Mouse (Mus musculus) heart, postnatal 4 days (tissue): ENCODE measurements around the gene Chrng. TPM values are rescaled to one million over a fixed set of nuclear protein-coding genes. Genes with fewer than 3 reads are reported as not detected.

ENCODE experiments used
- DNase-seq: peaks from one replicate; pipeline ENCODE4 v3.0.0; 2021
- total RNA-seq, 2 experiments: library from RNA; stranded (reverse); gene quantifications; 2 replicates each; pipeline ENCODE4 v1.2.3; 2021

Gene Chrng
- total RNA-seq: under 1 TPM; 0.14 TPM

- DNase-seq: no peak
These were observed at the start of gene Chrng for GRCm38 (mm10) chr1:87204465-87204864. TSS of gene Chrng (plus strand) at chr1:87204657.

DNA sequence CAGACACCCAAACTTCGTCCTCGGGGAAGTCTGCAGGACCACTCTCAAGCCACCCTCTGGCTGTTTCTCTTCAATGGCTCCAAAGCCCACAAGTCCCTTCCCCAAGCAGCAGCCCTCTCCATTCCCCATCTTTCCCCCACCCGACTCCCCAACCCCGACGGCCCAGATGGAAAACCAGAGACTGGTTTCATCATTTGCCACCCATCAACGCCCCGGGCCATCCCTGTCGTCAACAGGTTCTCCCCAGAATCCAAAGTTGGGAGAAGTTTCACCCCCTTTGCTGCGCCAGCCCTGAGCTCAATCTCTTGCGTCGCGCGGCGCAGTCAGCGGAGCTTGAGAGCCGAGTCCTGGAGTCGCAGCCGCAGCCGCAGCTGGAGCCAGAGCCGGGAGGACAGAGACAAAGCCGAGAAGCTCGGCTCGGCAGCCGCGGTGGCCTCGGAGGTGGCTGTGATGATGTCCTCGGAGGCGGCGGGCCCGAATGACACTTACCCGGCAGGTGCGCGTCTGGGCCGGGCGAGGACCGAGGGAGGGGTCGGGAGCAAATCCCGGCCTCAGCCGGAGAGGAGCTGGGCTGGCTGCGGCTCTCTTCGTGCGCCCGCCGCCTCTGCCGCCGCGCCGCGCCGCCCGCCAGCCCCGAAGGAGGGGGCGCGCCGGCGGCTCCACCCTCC lies 48.8 kb upstream of the Chrng start:
- no peak for DNase-seq

GRCm38 (mm10) chr1:87156199-87156587 lies 48.3 kb upstream of the Chrng start, which contains the start of gene Ecel1:
TSS of gene Ecel1 (minus strand) at chr1:87156521.
- DNase-seq: no peak

- DNase-seq: no peak
These were observed 45.1 kb upstream of the Chrng start for GRCm38 (mm10) chr1:87159396-87159795.

GRCm38 (mm10) chr1:87164164-87164795 lies 40.2 kb upstream of the Chrng start:
- DNase-seq: no peak

DNA sequence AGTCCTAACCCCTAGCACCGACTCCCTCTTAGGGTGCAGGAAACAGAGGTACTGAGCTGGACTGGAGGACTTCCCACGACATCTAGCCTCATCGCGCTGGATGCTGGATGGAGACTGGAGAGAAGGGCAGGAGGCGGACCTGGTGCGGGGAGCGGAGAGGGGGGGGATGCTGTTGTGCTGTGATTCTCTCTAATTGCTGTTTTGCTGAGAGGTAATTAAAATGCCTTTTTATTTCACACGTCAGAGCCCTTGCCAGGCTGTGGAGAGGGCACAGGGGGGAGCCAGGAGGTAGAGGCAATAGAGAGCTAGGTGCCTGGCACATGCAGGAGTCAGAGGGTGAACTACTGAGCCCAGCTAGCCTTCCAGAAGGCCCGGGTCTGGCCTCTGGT lies 39.7 kb upstream of the Chrng start:
- DNase-seq: no peak

DNA sequence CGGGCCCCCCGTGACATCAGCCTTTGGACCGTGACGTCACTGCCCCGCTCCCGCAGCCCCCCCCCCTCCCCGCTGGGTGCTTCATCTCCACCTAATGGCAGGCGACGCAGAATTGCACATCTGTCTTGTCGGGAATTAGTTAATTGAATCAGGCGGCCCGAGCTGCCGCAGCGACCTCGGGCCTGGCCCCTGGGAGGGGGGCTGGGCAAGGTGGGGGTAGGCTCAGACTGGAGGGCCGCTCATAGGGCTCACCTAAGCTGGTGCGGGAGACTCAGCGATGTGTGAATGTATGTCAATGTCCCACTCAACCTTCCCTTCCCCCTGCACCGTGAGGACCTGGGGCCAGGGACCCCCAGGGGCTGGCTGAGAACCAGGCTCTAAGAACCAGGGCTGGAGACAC lies 34.0 kb upstream of the Chrng start:
- no peak for DNase-seq

GRCm38 (mm10) chr1:87171312-87171711 lies 33.1 kb upstream of the Chrng start:
- DNase-seq: no peak

GRCm38 (mm10) chr1:87172316-87172715 lies 32.1 kb upstream of the Chrng start:
- DNase-seq: no peak

GRCm38 (mm10) chr1:87174006-87174955 lies 30.2 kb upstream of the Chrng start:
- peak; percentile 77 for DNase-seq

GRCm38 (mm10) chr1:87175852-87176292 lies 28.6 kb upstream of the Chrng start:
- peak; percentile 81 for DNase-seq

- no peak for DNase-seq
These were observed 23.6 kb upstream of the Chrng start for GRCm38 (mm10) chr1:87180896-87181295.

GRCm38 (mm10) chr1:87183013-87183412 lies 21.4 kb upstream of the Chrng start, which contains the start of gene Prss56:
TSS of gene Prss56 (plus strand) at chr1:87183313.
- DNase-seq: no peak

- no peak for DNase-seq
These were observed 20.3 kb upstream of the Chrng start for GRCm38 (mm10) chr1:87183998-87184750.

GRCm38 (mm10) chr1:87184751-87185139 lies 19.7 kb upstream of the Chrng start:
- DNase-seq: peak; percentile 82

DNA sequence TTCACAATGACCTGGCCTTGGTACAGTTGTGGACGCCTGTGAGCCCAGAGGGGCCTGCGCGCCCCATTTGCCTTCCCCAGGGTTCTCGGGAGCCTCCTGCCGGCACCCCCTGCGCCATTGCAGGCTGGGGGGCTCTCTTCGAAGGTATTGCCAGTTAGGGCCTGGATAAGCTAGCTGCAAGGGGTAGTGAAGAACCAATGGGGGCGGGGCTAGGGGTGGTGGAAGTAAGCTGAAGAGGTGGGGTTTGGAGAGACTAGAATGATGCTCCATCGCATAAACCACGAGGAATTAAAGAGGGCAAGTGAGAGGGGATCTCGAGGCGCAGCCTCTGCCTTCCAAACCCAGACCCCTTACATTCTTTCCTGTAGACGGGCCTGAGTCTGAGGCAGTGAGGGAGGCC lies 18.9 kb upstream of the Chrng start:
- no peak for DNase-seq

- no peak for DNase-seq
These were observed 18.0 kb upstream of the Chrng start for GRCm38 (mm10) chr1:87186261-87187036.

GRCm38 (mm10) chr1:87187037-87187355 lies 17.5 kb upstream of the Chrng start:
- DNase-seq: peak; percentile 83

- DNase-seq: no peak
These were observed 14.0 kb upstream of the Chrng start, which contains the start of gene Chrnd for GRCm38 (mm10) chr1:87190429-87190828. TSS of gene Chrnd (plus strand) at chr1:87190607.

GRCm38 (mm10) chr1:87197296-87197695 lies 7.2 kb upstream of the Chrng start:
- peak; percentile 21 for DNase-seq
